Mouse (Mus musculus) forebrain, embryonic 11.5 days (tissue): Measurements from ENCODE around the gene Slc6a20a. TPM values are rescaled to one million over a fixed set of nuclear protein-coding genes. Genes with fewer than 3 reads are reported as not detected.
A peak's percentile ranks its signal among the peaks of the same experiment; 100 is the strongest.
"Not testable (repeated sequence)": the region's sequence is repeated elsewhere in the genome, so short reads cannot be mapped to it uniquely, and the experiment has no call there.

Experiments used
- ATAC-seq: fragments of 200-750 bp; cut with Nextera tagmentation; replicated peaks from 2 replicates; pipeline ENCODE4 v1.8.0; 2017; ENCODE audit warnings: moderate TSS enrichment; ENCODE audit not compliant: low FRiP score
- DNase-seq: peaks from one replicate; pipeline ENCODE4 v3.0.0-alpha.2; 2017; ENCODE audit warnings: low spot score
- H3K27ac ChIP-seq: fragments of 300-500 bp; sonication (generic); 2 replicates; pipeline ENCODE4 v1.5.1; 2014; ENCODE audit warnings: low read depth, low read length
- H3K27me3 ChIP-seq: fragments of 300-500 bp; sonication (generic); 2 replicates; pipeline ENCODE4 v1.6.1; 2014; ENCODE audit warnings: mild to moderate bottlenecking, low read length, mixed read lengths; ENCODE audit not compliant: control insufficient read depth, insufficient read depth
- H3K36me3 ChIP-seq: fragments of 300-500 bp; sonication (generic); 2 replicates; pipeline ENCODE4 v1.6.1; 2014; ENCODE audit warnings: mild to moderate bottlenecking, low read length, moderate library complexity, mixed read lengths; ENCODE audit not compliant: control insufficient read depth, insufficient read depth
- H3K4me1 ChIP-seq: fragments of 300-500 bp; sonication (generic); replicated peaks from 2 replicates; pipeline ENCODE4 v1.6.1; 2014; ENCODE audit warnings: low read length, mixed read lengths; ENCODE audit not compliant: control insufficient read depth, insufficient read depth
- H3K4me2 ChIP-seq: fragments of 300-500 bp; sonication (generic); 2 replicates; pipeline ENCODE4 v1.6.1; 2014; ENCODE audit warnings: low read depth, mild to moderate bottlenecking, low read length, moderate library complexity, mixed read lengths; ENCODE audit not compliant: severe bottlenecking
- H3K4me3 ChIP-seq: fragments of 300-500 bp; sonication (generic); 2 replicates; pipeline ENCODE4 v1.5.1; 2014; ENCODE audit warnings: low read depth, low read length
- H3K9ac ChIP-seq: fragments of 300-500 bp; sonication (generic); 2 replicates; pipeline ENCODE4 v1.6.1; 2014; ENCODE audit warnings: low read length
- H3K9me3 ChIP-seq: fragments of 300-500 bp; sonication (generic); 2 replicates; pipeline ENCODE4 v1.6.1; 2016; ENCODE audit warnings: low read length, mixed read lengths; ENCODE audit not compliant: control insufficient read depth
- WGBS: fragments of 180-500 bp; shearing (Covaris S2); extraction: QIAGEN DNeasy Blood & Tissue Kit; methylation state at CpG from one replicate; pipeline ENCODE4 v1.1.7; 2014; 5-methylcytosine and 5-hydroxymethylcytosine counted together
- polyA plus RNA-seq: library from polyadenylated mRNA; unstranded; fragments of >200 nt; fragmentation: Nextera tagmentation; extraction: Ambion mirVana; gene quantifications from 2 replicates; pipeline ENCODE4 v1.2.1, GENCODE M21; 2014

Slc6a20a gene
- polyA plus RNA-seq, 1 experiment from 2014 or later, result 0.28 TPM

DNA sequence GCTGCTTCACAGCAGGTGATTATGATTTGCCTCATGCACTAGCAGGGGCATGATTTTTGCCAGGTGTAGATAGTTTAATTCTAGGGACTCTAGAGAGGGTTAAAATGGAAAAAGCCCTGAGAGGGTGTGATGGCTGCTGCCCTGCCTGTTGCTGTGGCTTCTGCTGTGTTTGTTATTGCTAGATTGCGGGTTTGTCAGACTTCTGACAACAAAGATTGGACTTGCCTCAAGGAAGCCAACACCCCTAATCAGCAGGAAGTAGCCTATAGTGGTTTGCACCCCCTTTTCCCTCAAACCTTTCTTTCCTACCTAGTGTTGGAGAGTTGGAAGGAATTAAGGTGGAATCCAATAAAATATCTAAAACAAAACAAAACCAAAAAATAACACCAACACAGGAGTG is 9.5 kb upstream of the Slc6a20a start:
- H3K4me3 ChIP-seq, result no peak overlapping the region
- H3K4me2 ChIP-seq, result no peak overlapping the region
- DNase-seq, result no peak
- no peaks in the 10 kb centered on the region for H3K27me3 ChIP-seq
- WGBS, result 71% methylated on average over 1 of the region's 1 CpGs
- no peak for ATAC-seq
- no peak overlapping the region for H3K9ac ChIP-seq
- no peak overlapping the region for H3K27ac ChIP-seq
- H3K4me1 ChIP-seq, result no peaks in the 10 kb centered on the region
- no peaks in the 10 kb centered on the region for H3K36me3 ChIP-seq
- H3K9me3 ChIP-seq, result no peaks in the 10 kb centered on the region

DNA sequence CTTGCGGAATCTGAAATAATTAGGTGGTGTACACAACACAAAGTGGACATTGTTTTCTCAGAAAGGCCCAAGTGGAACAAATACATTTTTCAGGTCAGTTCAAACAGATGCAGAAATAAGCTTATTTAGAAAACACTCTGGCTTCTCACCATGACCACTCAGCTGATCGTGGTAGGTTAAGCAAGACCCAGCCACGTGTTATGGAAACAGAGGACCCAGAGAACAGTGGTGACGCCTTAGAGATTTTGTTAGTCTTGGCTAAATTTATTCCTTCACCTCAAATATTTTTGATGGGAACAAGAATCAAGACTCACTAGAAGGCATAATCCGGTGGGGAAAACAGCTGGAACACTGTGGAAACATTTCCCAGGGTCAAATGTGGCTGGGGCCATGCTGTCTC is 7.5 kb upstream of the Slc6a20a start:
- Histone ChIP-seq H3K9me3 (no peaks in the 10 kb centered on the region), H3K9ac (no peak overlapping the region), H3K36me3 (no peaks in the 10 kb centered on the region), H3K4me3 (no peak overlapping the region), H3K27me3 (no peaks in the 10 kb centered on the region), H3K4me2 (no peak overlapping the region), H3K27ac (no peak overlapping the region), H3K4me1 (no peaks in the 10 kb centered on the region)
- ATAC-seq, result no peak
- DNase-seq, result no peak
- 62% methylated on average over 5 of the region's 5 CpGs for WGBS

DNA sequence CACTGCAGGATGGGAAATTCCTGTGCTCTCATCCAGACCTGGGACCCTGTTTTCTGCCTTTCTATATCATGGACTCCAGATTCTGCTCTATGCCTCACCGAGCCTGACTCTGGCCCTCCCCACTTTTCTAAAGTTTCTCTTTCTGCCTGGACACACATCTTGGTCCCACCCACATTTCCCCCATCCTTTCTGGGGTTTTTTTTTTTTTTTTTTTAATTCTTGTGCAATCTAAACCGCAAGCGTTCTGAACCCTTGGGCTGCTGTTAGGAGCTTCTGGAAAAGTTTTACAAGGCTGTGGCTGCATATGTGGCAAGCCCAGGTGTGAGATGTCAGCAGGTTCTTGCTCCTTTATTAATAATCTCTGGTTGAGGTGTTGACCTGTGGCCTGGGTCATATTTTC is 5.0 kb upstream of the Slc6a20a start:
- DNase-seq (no peak), ATAC-seq (no peak)
- no peaks in the 10 kb centered on the region for H3K36me3 ChIP-seq
- H3K27me3 ChIP-seq, result peaks cover 10% of the 10 kb centered on the region
- no peaks in the 10 kb centered on the region for H3K9me3 ChIP-seq
- WGBS, result 58% methylated on average over 3 of the region's 3 CpGs
- no peak overlapping the region for H3K4me3 ChIP-seq
- no peak overlapping the region for H3K4me2 ChIP-seq
- H3K9ac ChIP-seq, result no peak overlapping the region
- peaks cover 2% of the 10 kb centered on the region; the same call in 1 of the 2 replicates for H3K4me1 ChIP-seq
- H3K27ac ChIP-seq, result no peak overlapping the region

DNA sequence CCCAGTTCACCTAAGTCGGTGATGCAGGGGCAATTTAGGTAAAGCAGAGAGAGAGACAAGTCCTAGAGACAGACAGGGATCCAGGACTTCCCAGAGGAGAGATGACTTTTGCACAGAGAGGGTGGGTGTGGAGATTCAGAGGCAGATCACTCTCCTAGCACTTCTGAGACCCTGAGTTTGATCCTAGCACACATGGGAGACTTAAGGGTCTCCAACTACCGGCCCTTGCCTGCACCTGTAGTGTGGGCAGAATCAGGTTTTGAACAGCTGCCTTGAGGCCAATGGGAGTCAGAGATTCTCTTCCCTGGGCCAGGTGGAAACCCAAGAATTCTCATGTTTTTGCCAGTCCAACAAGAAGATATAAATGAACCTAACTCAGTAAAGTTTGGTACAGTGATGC is 513 bp upstream of the Slc6a20a start:
- 20% methylated on average over 2 of the region's 2 CpGs for WGBS
- DNase-seq (no peak), ATAC-seq (0 out of 2 replicates have a peak, but pooled peaks have one; percentile 24)
- Histone ChIP-seq H3K4me2 (no peak overlapping the region), H3K27ac (no peak overlapping the region), H3K4me1 (peaks cover 7% of the 10 kb centered on the region; the same call in 1 of the 2 replicates), H3K4me3 (no peak overlapping the region), H3K9ac (no peak overlapping the region), H3K9me3 (no peaks in the 10 kb centered on the region), H3K27me3 (peaks cover 25% of the 10 kb centered on the region), H3K36me3 (no peaks in the 10 kb centered on the region)

DNA sequence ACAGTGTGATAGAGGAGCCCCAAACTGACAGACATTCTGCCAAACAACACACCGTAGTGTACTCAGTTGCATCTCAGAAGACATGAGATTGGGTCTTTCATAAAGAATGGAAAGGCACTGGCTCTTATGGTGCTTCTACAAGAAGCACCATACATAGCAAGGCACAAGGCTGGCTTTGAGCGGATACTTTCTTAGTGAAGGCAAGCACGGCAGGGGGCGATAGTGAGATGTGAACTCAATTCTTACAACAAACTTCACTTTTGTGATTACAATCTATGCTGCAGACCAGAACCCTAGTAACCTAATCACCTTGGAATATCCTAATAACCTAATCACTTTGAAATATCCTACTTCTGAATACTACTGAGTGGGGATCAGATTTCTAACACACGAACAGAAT is 13.0 kb downstream of the Slc6a20a start:
- H3K9ac ChIP-seq, result no peak overlapping the region
- 61% methylated on average over 5 of the region's 5 CpGs for WGBS
- H3K36me3 ChIP-seq, result no peaks in the 10 kb centered on the region
- H3K4me3 ChIP-seq, result no peak overlapping the region
- H3K9me3 ChIP-seq, result no peaks in the 10 kb centered on the region
- no peaks in the 10 kb centered on the region for H3K27me3 ChIP-seq
- no peak overlapping the region for H3K27ac ChIP-seq
- DNase-seq, result peak; percentile 58
- no peaks in the 10 kb centered on the region for H3K4me1 ChIP-seq
- no peak for ATAC-seq
- H3K4me2 ChIP-seq, result no peak overlapping the region

DNA sequence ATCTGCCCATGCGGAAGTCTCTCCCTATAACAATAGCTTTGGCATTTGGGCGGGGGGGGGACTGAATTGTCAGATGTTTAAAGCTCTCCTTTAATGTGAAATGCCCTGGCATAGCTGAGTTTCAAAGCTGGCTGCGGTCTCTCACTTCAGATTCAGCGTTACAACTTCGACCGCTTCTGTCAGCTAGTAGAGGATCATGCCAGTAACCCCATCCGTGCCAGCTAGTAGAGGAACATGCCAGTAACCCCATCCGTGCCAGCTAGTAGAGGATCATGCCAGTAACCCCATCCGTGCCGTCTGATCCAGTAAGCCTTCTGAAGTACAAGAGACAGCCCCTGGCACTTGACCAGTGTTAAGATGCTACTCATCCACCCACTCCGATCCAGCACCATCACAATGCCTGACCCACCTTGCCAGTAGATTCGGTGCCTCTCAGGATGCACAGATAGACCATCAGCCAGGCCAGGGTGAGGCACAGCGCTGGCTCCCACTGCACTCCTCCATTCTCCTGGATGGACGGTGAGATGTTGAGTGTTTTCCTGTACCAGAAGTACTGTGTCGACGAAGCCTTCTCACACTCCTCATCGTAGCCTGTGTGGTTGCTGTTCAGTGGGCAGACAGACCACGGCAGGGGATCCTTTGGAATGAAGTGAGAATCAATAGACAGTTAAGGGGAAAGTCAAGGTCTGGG is 18.6 kb downstream of the Slc6a20a start:
- 86% methylated on average over 16 of the region's 18 CpGs for WGBS
- H3K9me3 ChIP-seq, ATAC-seq, H3K4me1 ChIP-seq, H3K4me3 ChIP-seq, H3K27me3 ChIP-seq, DNase-seq, H3K9ac ChIP-seq, H3K36me3 ChIP-seq, H3K27ac ChIP-seq, H3K4me2 ChIP-seq: not testable (repeated sequence)

DNA sequence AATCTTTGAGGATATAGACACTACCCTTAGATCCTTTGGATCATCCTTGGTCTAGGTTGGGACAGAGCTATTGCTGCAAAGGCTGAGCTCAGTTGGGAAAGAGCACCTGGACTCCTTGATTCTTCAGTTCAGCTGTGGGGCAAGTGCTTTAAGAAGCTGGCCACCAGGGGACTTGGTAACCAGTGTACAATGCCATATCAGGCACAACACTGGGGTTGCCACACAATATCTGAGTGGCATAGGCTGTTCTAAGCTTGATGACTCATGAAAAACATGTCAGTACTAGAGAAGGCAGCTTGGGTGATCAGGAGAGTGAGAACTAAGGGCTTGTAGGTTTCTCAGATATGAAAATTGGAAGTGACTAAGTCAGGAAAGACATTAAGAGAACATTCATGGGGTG is 19.7 kb downstream of the Slc6a20a start:
- H3K27ac ChIP-seq, result no peak overlapping the region
- no peaks in the 10 kb centered on the region for H3K4me1 ChIP-seq
- no peak overlapping the region for H3K4me3 ChIP-seq
- no peaks in the 10 kb centered on the region for H3K36me3 ChIP-seq
- no peaks in the 10 kb centered on the region for H3K9me3 ChIP-seq
- no peak overlapping the region for H3K9ac ChIP-seq
- no peak for DNase-seq
- H3K4me2 ChIP-seq, result no peak overlapping the region
- H3K27me3 ChIP-seq, result no peaks in the 10 kb centered on the region
- ATAC-seq, result no peak

DNA sequence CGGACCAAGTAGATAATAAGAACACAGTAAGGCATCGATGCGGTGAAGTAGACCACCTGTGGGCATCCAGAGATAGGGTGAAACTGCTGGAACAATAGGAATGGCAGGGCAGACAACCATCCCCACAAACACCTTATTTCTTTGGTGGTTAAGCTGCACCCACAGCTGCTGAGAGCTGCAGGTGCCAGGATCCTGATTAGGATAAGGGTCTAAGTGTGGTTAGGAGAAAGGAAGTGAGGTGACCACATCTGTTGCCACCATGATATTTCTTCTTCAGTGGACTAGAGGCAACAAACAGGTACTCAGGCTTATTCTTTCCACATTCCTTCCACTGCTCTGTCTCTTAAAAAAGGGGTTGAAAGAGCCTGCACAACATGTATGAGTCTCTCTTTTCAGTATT is 21.2 kb downstream of the Slc6a20a start:
- no peaks in the 10 kb centered on the region for H3K4me1 ChIP-seq
- DNase-seq, result no peak

DNA sequence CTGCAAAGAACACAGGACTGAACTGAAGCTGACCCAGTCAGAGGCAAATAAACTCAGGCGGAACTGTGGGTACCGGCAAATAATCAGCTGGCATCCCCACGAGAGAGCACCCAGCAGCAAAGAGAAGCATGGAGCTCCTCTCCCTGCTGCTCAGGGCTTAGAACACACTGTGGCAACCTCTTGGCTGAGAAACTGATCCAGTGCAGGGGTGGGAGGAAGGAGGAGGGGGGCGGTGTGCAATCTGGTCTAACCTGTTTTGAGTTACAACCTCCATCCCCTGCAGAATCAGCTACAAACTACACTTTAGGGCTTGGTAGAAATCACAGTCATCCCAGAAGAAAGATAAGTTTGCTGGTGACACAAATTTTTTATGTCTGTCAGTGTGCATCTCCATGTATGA is 27.3 kb downstream of the Slc6a20a start:
- Histone ChIP-seq H3K27ac (no peak overlapping the region), H3K4me2 (no peak overlapping the region), H3K4me1 (no peaks in the 10 kb centered on the region), H3K36me3 (no peaks in the 10 kb centered on the region), H3K9ac (no peak overlapping the region), H3K4me3 (no peak overlapping the region), H3K27me3 (no peaks in the 10 kb centered on the region), H3K9me3 (no peaks in the 10 kb centered on the region)
- DNase-seq, result no peak
- ATAC-seq, result no peak
- 52% methylated on average over 4 of the region's 4 CpGs for WGBS

More for the DNA sequence above, 21.2 kb downstream of the Slc6a20a start:
- WGBS, result 86% methylated on average over 3 of the region's 3 CpGs
- no peak overlapping the region for H3K4me3 ChIP-seq
- no peaks in the 10 kb centered on the region for H3K27me3 ChIP-seq
- no peak for ATAC-seq
- H3K9me3 ChIP-seq, result no peaks in the 10 kb centered on the region
- H3K36me3 ChIP-seq, result no peaks in the 10 kb centered on the region
- no peak overlapping the region for H3K4me2 ChIP-seq
- H3K9ac ChIP-seq, result no peak overlapping the region
- no peak overlapping the region for H3K27ac ChIP-seq
